Mouse (Mus musculus) testis, postnatal 14 days (tissue): ENCODE measurements around the gene Mfap3l.
"Not testable (repeated sequence)": the region's sequence is repeated elsewhere in the genome, so short reads cannot be mapped to it uniquely, and the experiment has no call there.

ENCODE experiments used
- DNase-seq: peaks from one replicate; pipeline ENCODE4 v3.0.0; 2021; ENCODE audit warnings: low spot score

Mfap3l gene

GRCm38 (mm10) chr8:60632250-60632932 lies at the start of gene Mfap3l:
Gene Mfap3l, plus strand, starts transcription at chr8:60632827.
- peak; percentile 86 for DNase-seq

- DNase-seq: no peak
Measured at GRCm38 (mm10) chr8:60583369-60583768, 49.3 kb upstream of the Mfap3l start.

GRCm38 (mm10) chr8:60591352-60592105 lies 41.1 kb upstream of the Mfap3l start:
- not testable (repeated sequence) for DNase-seq

GRCm38 (mm10) chr8:60594761-60595160 lies 37.9 kb upstream of the Mfap3l start:
- no peak for DNase-seq

GRCm38 (mm10) chr8:60611580-60612111 lies 21.0 kb upstream of the Mfap3l start:
- no peak for DNase-seq

DNA sequence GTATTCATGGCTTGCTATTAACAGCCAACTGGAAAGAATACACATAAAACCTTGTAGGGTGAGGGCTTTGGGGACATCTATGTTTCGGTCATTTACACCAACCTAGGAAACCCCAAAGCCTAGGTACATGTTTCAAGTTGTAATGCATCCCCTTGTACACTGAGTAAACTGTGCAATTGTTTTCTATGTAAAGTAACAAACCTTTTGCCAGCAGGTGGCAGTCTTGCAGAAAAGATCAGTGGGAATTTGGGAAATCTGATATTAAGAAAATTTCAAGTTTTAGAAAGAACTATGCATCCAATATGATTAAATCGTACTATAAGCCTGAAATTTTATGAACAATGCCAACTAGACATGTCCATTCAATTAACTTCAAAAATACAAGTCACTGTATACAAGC lies 15.7 kb upstream of the Mfap3l start:
- no peak for DNase-seq

DNA sequence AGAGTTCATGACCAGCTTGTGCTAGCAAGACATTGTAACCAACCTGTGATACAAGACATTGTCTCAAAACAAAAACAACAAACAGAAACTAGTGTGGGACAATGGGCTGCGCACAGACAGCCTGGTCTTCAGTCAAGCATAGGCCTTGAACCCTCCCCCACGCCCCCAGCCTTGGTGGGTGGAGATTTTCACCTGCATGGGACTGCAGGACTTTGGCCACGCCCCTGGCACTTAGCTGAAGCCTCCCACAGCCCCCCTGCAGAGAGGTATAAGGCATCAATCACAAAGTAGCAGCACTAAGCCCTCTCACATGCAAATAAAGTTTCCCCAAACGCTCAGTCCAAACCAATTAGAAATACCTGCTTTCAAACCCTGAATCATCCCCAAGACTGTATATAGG lies 11.1 kb upstream of the Mfap3l start:
- peak; percentile 72 for DNase-seq

- DNase-seq: no peak
Measured at GRCm38 (mm10) chr8:60622056-60622455, 10.6 kb upstream of the Mfap3l start.

GRCm38 (mm10) chr8:60623438-60623837 lies 9.2 kb upstream of the Mfap3l start:
- no peak for DNase-seq

DNA sequence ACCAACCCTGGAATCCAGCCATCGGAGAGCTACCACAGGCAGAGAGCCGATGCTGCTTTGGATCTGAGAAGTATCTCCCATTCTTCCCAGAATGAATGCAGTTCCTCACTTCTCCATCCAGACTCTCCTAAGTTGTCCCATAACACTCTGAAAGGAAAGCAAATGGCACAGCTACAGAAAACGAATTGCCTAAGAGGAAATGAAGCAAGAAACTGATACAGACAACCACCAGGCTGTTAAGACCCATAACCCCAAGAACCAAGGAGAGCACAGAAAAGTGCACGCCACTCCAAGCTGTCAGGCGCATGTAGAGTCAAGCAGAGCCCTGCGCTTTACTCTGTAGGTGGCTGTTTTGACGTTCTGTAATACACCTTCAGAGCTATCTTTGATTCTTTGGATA lies 7.9 kb upstream of the Mfap3l start:
- DNase-seq: no peak

GRCm38 (mm10) chr8:60627937-60628336 lies 4.7 kb upstream of the Mfap3l start:
- DNase-seq: no peak

DNA sequence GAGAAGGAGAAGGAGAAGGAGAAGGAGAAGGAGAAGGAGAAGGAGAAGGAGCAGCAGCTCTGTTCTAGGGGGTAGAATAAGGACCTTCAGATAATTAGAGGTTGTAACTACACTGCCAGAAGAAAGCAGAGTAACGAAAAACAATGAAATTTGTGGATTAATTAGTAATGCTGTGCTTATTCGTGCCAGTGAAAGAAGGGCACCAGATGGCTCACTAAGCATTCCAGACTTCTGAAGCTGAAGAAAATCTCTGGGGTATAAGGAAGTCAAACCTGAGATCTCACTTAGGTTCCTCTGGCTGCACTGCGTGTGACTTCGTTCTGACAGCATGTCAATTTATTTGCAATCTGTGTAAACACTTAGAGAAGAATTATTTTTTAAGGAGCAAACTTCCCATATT lies 3.6 kb upstream of the Mfap3l start:
- no peak for DNase-seq

GRCm38 (mm10) chr8:60631504-60631934 lies 1.1 kb upstream of the Mfap3l start:
- DNase-seq: peak; percentile 79

DNA sequence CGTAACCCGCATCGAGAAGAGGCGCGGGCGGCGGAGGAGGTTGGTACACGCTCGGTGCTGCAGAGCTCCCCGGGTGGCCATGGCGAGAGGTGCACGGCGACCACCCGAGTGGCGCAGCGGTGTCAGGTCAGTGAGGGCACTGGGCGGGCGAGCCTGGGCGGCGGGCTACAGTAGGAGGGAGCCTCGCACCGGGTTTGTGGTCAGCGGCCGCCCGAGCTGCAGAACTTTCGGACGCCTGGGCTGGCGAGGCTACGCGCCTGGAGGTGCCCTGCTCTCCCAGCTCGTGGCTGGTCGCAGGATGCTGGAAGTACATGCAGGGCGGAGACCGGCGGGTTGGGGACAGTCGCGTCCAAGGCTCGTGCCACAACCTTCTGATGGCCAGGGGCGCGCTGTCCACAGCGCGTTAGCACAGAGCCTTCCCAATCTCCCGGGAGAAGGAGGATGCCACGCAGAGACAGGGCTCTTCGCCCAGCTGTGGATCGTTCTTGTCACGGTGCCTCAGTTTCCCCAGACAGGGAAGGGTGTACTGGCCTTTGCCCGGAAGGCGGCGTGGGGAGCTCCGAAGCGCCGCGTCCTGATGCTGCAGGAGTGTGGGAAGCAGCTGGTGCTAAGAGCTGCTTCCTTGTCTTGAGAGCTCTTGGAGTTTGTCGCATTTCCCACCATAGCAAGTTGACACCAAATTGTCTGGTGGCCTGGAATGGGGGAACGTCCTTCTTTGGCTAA lies 467 bp downstream of the Mfap3l start:
- DNase-seq: peak; percentile 8

DNA sequence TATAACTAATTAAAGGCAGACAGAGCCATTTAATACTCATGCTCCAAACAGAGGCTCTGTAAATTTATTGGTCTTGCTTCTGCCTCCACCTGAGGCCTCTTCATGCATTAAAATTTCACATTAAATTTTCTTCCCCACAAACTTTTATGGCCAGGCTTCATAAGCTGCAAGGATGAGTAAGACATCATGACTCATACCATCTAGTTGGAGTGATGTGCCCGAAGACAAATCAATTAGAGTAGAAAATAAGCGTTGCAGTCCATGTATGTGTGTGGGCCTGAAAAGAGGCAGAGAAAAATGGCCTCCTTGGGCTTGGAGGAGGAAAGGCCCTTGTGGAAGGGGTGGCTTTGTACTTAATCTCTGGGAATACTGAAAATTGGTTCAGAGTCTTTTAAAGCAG lies 2.3 kb downstream of the Mfap3l start:
- DNase-seq: no peak

- no peak for DNase-seq
Measured at GRCm38 (mm10) chr8:60635846-60636245, 3.2 kb downstream of the Mfap3l start.

- DNase-seq: no peak
Measured at GRCm38 (mm10) chr8:60640046-60640445, 7.4 kb downstream of the Mfap3l start.

GRCm38 (mm10) chr8:60643416-60644020 lies 10.9 kb downstream of the Mfap3l start:
- no peak for DNase-seq

DNA sequence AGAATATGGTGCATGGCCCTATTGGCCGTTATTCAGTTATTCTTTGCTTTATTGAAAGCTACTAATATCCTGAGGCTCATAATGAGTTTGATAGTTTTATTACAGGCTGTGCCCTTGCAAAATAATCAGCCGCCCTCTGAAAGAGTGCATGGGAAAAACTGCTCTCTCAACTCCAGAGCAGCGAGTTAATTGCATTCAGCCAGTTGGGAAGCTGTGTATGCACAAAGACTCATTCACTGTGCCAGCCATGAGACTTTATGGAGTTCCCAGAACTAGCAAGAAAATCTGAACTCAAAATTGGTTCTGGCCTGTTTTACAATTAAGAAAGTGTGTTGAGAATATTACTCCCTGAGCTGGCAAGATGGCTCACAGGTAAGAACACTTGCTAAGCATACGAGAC lies 12.5 kb downstream of the Mfap3l start:
- no peak for DNase-seq

DNA sequence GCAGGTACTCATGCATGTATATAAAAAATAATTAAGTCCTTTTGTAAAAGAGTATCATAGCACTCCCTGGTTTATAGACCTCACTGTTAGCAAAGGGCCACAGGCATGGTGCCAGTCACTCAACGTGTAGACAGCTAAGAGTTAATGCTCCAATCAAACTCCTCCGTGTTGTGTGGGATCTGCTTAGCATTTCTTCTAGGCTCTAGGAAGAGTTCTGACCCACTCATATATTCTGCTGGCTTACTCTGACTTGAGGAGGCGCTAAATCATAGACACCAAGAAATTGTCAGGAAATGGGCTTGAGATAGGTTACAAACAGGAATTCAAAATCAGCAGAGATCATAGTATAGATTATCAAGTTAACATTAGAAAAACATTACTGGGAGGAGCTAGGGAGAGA lies 13.3 kb downstream of the Mfap3l start:
- DNase-seq: no peak

GRCm38 (mm10) chr8:60647291-60647690 lies 14.7 kb downstream of the Mfap3l start:
- DNase-seq: no peak

DNA sequence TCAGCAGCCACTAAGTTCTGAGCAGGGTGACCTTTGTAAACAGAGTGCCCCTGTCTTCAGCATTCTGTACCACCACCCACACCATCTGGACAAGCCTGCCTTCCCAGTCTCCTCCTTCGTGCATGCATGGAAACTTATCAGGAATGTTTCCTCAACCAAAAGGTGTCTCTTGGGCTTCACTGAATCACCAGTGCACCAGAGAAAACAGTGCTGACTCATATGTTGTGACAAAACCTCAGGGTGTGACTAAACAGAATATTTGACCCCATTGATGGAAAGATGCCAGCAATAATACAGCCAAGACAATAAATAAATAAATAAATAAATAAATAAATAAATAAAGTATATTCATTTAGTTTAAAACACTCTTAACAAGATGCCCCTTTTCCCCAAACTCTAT lies 16.5 kb downstream of the Mfap3l start:
- DNase-seq: no peak
